Mouse (Mus musculus): ENCODE data around the gene Upf2. TPM values are rescaled to one million over a fixed set of nuclear protein-coding genes. Genes with fewer than 3 reads are reported as not detected.

Gene Upf2
- polyA plus RNA-seq, 1 experiment from 2014 or later: 4.9 TPM

- Histone ChIP-seq H3K9me3 (ENCODE audit: control insufficient read depth, low read length) (no peaks in the 10 kb centered on the region), H3K27me3 (ENCODE audit: control insufficient read depth, insufficient read depth, low read length) (no peaks in the 10 kb centered on the region), H3K9ac (ENCODE audit: low read length) (no peak overlapping the region), H3K4me2 (replicated peaks; ENCODE audit: low read depth) (no peak overlapping the region), H3K4me3 (ENCODE audit: low read depth, low read length) (no peak overlapping the region), H3K4me1 (replicated peaks; ENCODE audit: control insufficient read depth, insufficient read depth) (no peaks in the 10 kb centered on the region), H3K36me3 (ENCODE audit: control insufficient read depth, insufficient read depth, low read length) (peaks cover 6% of the 10 kb centered on the region; the same call in 1 of the 2 replicates), H3K27ac (replicated peaks) (no peak overlapping the region)
- DNase-seq (ENCODE audit: low spot score): no peak
- no peak for TF ChIP-seq EP300 (optimal IDR thresholded peaks at IDR 0.05)
- TF ChIP-seq CTCF (IDR thresholded peaks at IDR 0.05; ENCODE audit: low read depth): no peak
- 64% methylated on average over 2 of the region's 2 CpGs for WGBS
- no peak for ATAC-seq (ENCODE audit: low FRiP score, low TSS enrichment)
Measured at GRCm38 (mm10) chr2:6059291-6059690, 108.0 kb downstream of the Upf2 start.

GRCm38 (mm10) chr2:6060071-6060804 lies 109.0 kb downstream of the Upf2 start:
- no peaks in the 10 kb centered on the region for H3K4me1 ChIP-seq (replicated peaks; ENCODE audit: control insufficient read depth, insufficient read depth)
- no peaks in the 10 kb centered on the region for H3K27me3 ChIP-seq (ENCODE audit: control insufficient read depth, insufficient read depth, low read length)
- no peak for TF ChIP-seq CTCF (IDR thresholded peaks at IDR 0.05; ENCODE audit: low read depth)
- H3K4me2 ChIP-seq (replicated peaks; ENCODE audit: low read depth): no peak overlapping the region
- no peak overlapping the region for H3K27ac ChIP-seq (replicated peaks)
- 72% methylated on average over 10 of the region's 10 CpGs for WGBS
- DNase-seq (ENCODE audit: low spot score) (no peak), ATAC-seq (ENCODE audit: low FRiP score, low TSS enrichment) (no peak)
- peaks cover 5% of the 10 kb centered on the region; the same call in 1 of the 2 replicates for H3K36me3 ChIP-seq (ENCODE audit: control insufficient read depth, insufficient read depth, low read length)
- no peak overlapping the region for H3K4me3 ChIP-seq (ENCODE audit: low read depth, low read length)
- H3K9ac ChIP-seq (ENCODE audit: low read length): no peak overlapping the region
- H3K9me3 ChIP-seq (ENCODE audit: control insufficient read depth, low read length): no peaks in the 10 kb centered on the region

GRCm38 (mm10) chr2:6067341-6067740 lies 116.1 kb downstream of the Upf2 start:
- H3K4me1 ChIP-seq (replicated peaks; ENCODE audit: control insufficient read depth, insufficient read depth): peaks cover 3% of the 10 kb centered on the region; the same call in 1 of the 2 replicates
- TF ChIP-seq CTCF (IDR thresholded peaks at IDR 0.05; ENCODE audit: low read depth): no peak
- TF ChIP-seq EP300 (optimal IDR thresholded peaks at IDR 0.05): no peak
- no peaks in the 10 kb centered on the region for H3K27me3 ChIP-seq (ENCODE audit: control insufficient read depth, insufficient read depth, low read length)
- ATAC-seq (ENCODE audit: low FRiP score, low TSS enrichment) (no peak), DNase-seq (ENCODE audit: low spot score) (no peak)
- H3K27ac ChIP-seq (replicated peaks): no peak overlapping the region
- H3K36me3 ChIP-seq (ENCODE audit: control insufficient read depth, insufficient read depth, low read length): no peaks in the 10 kb centered on the region
- no peak overlapping the region for H3K9ac ChIP-seq (ENCODE audit: low read length)
- 87% methylated on average over 6 of the region's 6 CpGs for WGBS
- H3K4me2 ChIP-seq (replicated peaks; ENCODE audit: low read depth): no peak overlapping the region
- H3K4me3 ChIP-seq (ENCODE audit: low read depth, low read length): no peak overlapping the region
- no peaks in the 10 kb centered on the region for H3K9me3 ChIP-seq (ENCODE audit: control insufficient read depth, low read length)

GRCm38 (mm10) chr2:6070925-6071324 lies 119.7 kb downstream of the Upf2 start:
- DNase-seq (ENCODE audit: low spot score): no peak
- no peak for ATAC-seq (ENCODE audit: low FRiP score, low TSS enrichment)
- Histone ChIP-seq H3K27ac (replicated peaks) (peak overlapping the region; percentile 40; the same call in 1 of the 2 replicates), H3K27me3 (ENCODE audit: control insufficient read depth, insufficient read depth, low read length) (no peaks in the 10 kb centered on the region), H3K9ac (ENCODE audit: low read length) (no peak overlapping the region), H3K9me3 (ENCODE audit: control insufficient read depth, low read length) (no peaks in the 10 kb centered on the region), H3K4me3 (ENCODE audit: low read depth, low read length) (no peak overlapping the region), H3K36me3 (ENCODE audit: control insufficient read depth, insufficient read depth, low read length) (no peaks in the 10 kb centered on the region), H3K4me1 (replicated peaks; ENCODE audit: control insufficient read depth, insufficient read depth) (peaks cover 3% of the 10 kb centered on the region; the same call in 1 of the 2 replicates), H3K4me2 (replicated peaks; ENCODE audit: low read depth) (no peak overlapping the region)
- WGBS: 60% methylated on average over 11 of the region's 11 CpGs
- TF ChIP-seq EP300 (optimal IDR thresholded peaks at IDR 0.05) (no peak), CTCF (IDR thresholded peaks at IDR 0.05; ENCODE audit: low read depth) (no peak)

- no peaks in the 10 kb centered on the region for H3K9me3 ChIP-seq (ENCODE audit: control insufficient read depth, low read length)
- TF ChIP-seq EP300 (optimal IDR thresholded peaks at IDR 0.05) (no peak), CTCF (IDR thresholded peaks at IDR 0.05; ENCODE audit: low read depth) (no peak)
- H3K27me3 ChIP-seq (ENCODE audit: control insufficient read depth, insufficient read depth, low read length): no peaks in the 10 kb centered on the region
- no peak overlapping the region for H3K9ac ChIP-seq (ENCODE audit: low read length)
- peaks cover 3% of the 10 kb centered on the region; the same call in 1 of the 2 replicates for H3K4me1 ChIP-seq (replicated peaks; ENCODE audit: control insufficient read depth, insufficient read depth)
- H3K36me3 ChIP-seq (ENCODE audit: control insufficient read depth, insufficient read depth, low read length): no peaks in the 10 kb centered on the region
- H3K4me3 ChIP-seq (ENCODE audit: low read depth, low read length): no peak overlapping the region
- whole genome bisulfite sequencing: 16% methylated on average over 11 of the region's 11 CpGs
- DNase-seq (ENCODE audit: low spot score) (peak; percentile 83), ATAC-seq (ENCODE audit: low FRiP score, low TSS enrichment) (peak; percentile 90)
- no peak overlapping the region for H3K4me2 ChIP-seq (replicated peaks; ENCODE audit: low read depth)
- H3K27ac ChIP-seq (replicated peaks): peak overlapping the region; percentile 37
Measured at GRCm38 (mm10) chr2:6071598-6072440, 120.5 kb downstream of the Upf2 start.

All from stomach, postnatal 0 days (tissue).